Mouse (Mus musculus) ovary, postnatal 36 days (tissue): ENCODE results near the gene Rftn1.

ENCODE experiments used
- DNase-seq: peaks from one replicate; pipeline ENCODE4 v3.0.0; 2022; ENCODE audit warnings: low spot score, mixed read lengths

The Rftn1 gene

GRCm38 (mm10) chr17:50201828-50202445 lies 11.5 kb upstream of the Rftn1 start:
- DNase-seq, result no peak

GRCm38 (mm10) chr17:50199075-50199850 lies 8.8 kb upstream of the Rftn1 start:
- no peak for DNase-seq

- no peak for DNase-seq
These were observed 7.1 kb upstream of the Rftn1 start for GRCm38 (mm10) chr17:50197572-50197971.

GRCm38 (mm10) chr17:50196005-50196672 lies 5.7 kb upstream of the Rftn1 start:
- DNase-seq, result no peak

- DNase-seq, result no peak
These were observed 4.9 kb upstream of the Rftn1 start for GRCm38 (mm10) chr17:50195399-50195798.

- no peak for DNase-seq
These were observed 4.1 kb upstream of the Rftn1 start for GRCm38 (mm10) chr17:50194541-50194940.

- no peak for DNase-seq
These were observed 3.2 kb upstream of the Rftn1 start for GRCm38 (mm10) chr17:50193653-50194052.

GRCm38 (mm10) chr17:50192376-50192940 lies 2.0 kb upstream of the Rftn1 start:
- no peak for DNase-seq

- DNase-seq, result no peak
These were observed 964 bp upstream of the Rftn1 start for GRCm38 (mm10) chr17:50191318-50191957.

- DNase-seq, result peak; percentile 73
These were observed 977 bp downstream of the Rftn1 start for GRCm38 (mm10) chr17:50189381-50190012.

- no peak for DNase-seq
These were observed 1.7 kb downstream of the Rftn1 start for GRCm38 (mm10) chr17:50188662-50189345.

- DNase-seq, result no peak
These were observed 4.9 kb downstream of the Rftn1 start for GRCm38 (mm10) chr17:50185616-50186015.

- DNase-seq, result no peak
These were observed 5.4 kb downstream of the Rftn1 start for GRCm38 (mm10) chr17:50185083-50185482.

- DNase-seq, result no peak
These were observed 6.0 kb downstream of the Rftn1 start for GRCm38 (mm10) chr17:50184217-50185038.

- no peak for DNase-seq
These were observed 7.2 kb downstream of the Rftn1 start for GRCm38 (mm10) chr17:50183300-50183699.

- DNase-seq, result peak; percentile 20
These were observed 7.9 kb downstream of the Rftn1 start for GRCm38 (mm10) chr17:50182542-50182951.

GRCm38 (mm10) chr17:50180899-50181570 lies 9.4 kb downstream of the Rftn1 start:
- DNase-seq, result no peak

GRCm38 (mm10) chr17:50173776-50174175 lies 16.7 kb downstream of the Rftn1 start:
- no peak for DNase-seq

- no peak for DNase-seq
These were observed 17.1 kb downstream of the Rftn1 start for GRCm38 (mm10) chr17:50173368-50173767.

- no peak for DNase-seq
These were observed 17.7 kb downstream of the Rftn1 start for GRCm38 (mm10) chr17:50172795-50173194.
